Mouse (Mus musculus): ENCODE results near the gene Crim1. TPM values are rescaled to one million over a fixed set of nuclear protein-coding genes. Genes with fewer than 3 reads are reported as not detected.

Crim1 gene
- polyA plus RNA-seq, 1 experiment from 2014 or later, result 4.7 TPM

DNA sequence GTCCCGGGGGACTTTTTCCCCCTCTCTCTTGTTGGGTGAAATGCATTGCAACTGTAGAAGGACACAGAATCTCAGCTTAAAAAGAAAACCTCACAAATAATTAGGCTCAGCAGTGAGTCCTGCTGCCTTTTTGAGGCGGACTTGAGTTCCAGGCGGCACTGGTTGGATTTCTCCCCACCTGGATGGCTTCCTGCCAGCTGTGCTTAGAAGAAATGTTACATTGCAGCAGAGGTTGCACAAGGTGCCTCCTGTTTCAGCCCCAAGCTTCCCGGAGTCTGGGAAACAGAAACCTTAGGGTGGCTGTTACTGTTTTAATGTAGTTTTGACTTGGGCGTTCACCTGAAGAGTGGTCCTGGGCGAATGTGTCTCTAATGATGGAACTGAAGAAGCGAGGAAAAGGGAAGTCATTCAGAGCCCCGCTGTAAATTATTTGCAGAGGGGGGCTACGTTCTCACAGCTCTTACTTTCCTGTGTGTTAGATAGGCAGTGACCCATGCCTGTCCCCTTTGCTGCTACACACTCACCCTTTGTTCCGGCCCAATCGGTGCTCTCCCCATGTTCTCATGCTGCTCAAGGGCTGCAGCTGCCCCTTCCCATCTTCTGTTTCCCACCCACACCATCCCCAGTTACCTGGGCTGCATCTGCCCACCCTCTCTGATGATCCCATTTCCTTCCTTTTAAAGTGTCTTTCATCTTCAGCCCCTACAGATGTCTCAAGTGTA lies 83.4 kb downstream of the Crim1 start:
- Histone ChIP-seq H3K4me3 (ENCODE audit: low read length) (no peak overlapping the region), H3K27me3 (ENCODE audit: control insufficient read depth, insufficient read depth, low read depth, low read length) (peaks cover 5% of the 10 kb centered on the region), H3K9me3 (ENCODE audit: control insufficient read depth, low read length) (no peaks in the 10 kb centered on the region), H3K4me2 (ENCODE audit: low read depth, low read length) (no peak overlapping the region), H3K36me3 (ENCODE audit: control insufficient read depth, insufficient read depth, low read length) (no peaks in the 10 kb centered on the region), H3K27ac (ENCODE audit: low read length) (no peak overlapping the region), H3K9ac (ENCODE audit: low read length) (no peak overlapping the region), H3K4me1 (replicated peaks; ENCODE audit: control insufficient read depth, insufficient read depth, low read length) (peaks cover 9% of the 10 kb centered on the region)
- 77% methylated on average over 11 of the region's 11 CpGs for WGBS
- ATAC-seq (ENCODE audit: low read depth), result no peak

DNA sequence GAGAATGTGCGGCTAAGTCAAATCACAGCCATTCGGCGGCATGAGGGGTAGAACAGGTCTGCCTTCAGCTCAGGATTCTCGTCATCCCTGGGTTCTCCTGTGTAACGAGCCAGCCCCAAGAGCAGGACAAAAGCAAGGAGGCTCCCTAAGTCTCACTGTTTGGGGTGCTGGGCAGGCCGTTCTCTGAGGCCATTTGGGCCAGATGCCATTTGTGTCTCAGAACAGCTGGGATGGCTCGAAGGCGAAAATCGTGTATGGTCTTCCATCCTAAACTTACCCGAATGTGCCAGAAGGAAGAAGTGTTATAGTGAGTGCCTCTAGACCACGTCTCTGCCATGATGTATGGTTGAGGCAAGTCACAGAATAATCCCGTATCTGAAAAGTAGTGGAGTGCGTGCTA lies 86.0 kb downstream of the Crim1 start:
- Histone ChIP-seq H3K9ac (ENCODE audit: low read length) (no peak overlapping the region), H3K4me3 (ENCODE audit: low read length) (no peak overlapping the region), H3K4me1 (replicated peaks; ENCODE audit: control insufficient read depth, insufficient read depth, low read length) (peaks cover 9% of the 10 kb centered on the region), H3K36me3 (ENCODE audit: control insufficient read depth, insufficient read depth, low read length) (no peaks in the 10 kb centered on the region), H3K27me3 (ENCODE audit: control insufficient read depth, insufficient read depth, low read depth, low read length) (peaks cover 5% of the 10 kb centered on the region), H3K9me3 (ENCODE audit: control insufficient read depth, low read length) (no peaks in the 10 kb centered on the region), H3K4me2 (ENCODE audit: low read depth, low read length) (no peak overlapping the region), H3K27ac (ENCODE audit: low read length) (no peak overlapping the region)
- ATAC-seq (ENCODE audit: low read depth), result no peak
- WGBS, result 73% methylated on average over 13 of the region's 13 CpGs

DNA sequence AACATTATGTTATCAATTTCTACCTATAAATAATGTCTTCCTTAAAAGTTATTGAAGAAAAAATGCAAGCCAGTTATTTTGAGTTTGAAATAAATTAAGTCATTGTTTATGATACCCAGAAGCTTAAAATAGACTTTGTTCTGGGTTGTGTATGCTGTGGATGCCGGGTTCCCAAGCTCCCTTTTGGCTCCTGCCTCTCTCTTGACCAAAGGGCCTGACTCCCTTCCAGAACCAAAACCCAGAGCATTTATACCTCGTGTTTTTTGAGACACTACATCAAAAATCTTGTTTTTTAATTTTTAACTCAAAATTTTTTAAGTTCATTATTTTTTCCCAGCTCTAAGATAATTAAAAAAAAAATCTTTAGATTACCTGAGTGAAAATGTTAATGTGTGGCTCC lies 87.3 kb downstream of the Crim1 start:
- Histone ChIP-seq H3K4me1 (replicated peaks; ENCODE audit: control insufficient read depth, insufficient read depth, low read length) (peaks cover 9% of the 10 kb centered on the region), H3K4me3 (ENCODE audit: low read length) (no peak overlapping the region), H3K9me3 (ENCODE audit: control insufficient read depth, low read length) (no peaks in the 10 kb centered on the region), H3K27ac (ENCODE audit: low read length) (no peak overlapping the region), H3K9ac (ENCODE audit: low read length) (no peak overlapping the region), H3K27me3 (ENCODE audit: control insufficient read depth, insufficient read depth, low read depth, low read length) (peaks cover 5% of the 10 kb centered on the region), H3K4me2 (ENCODE audit: low read depth, low read length) (no peak overlapping the region), H3K36me3 (ENCODE audit: control insufficient read depth, insufficient read depth, low read length) (no peaks in the 10 kb centered on the region)
- 36% methylated on average over 2 of the region's 2 CpGs for WGBS
- ATAC-seq (ENCODE audit: low read depth), result no peak

DNA sequence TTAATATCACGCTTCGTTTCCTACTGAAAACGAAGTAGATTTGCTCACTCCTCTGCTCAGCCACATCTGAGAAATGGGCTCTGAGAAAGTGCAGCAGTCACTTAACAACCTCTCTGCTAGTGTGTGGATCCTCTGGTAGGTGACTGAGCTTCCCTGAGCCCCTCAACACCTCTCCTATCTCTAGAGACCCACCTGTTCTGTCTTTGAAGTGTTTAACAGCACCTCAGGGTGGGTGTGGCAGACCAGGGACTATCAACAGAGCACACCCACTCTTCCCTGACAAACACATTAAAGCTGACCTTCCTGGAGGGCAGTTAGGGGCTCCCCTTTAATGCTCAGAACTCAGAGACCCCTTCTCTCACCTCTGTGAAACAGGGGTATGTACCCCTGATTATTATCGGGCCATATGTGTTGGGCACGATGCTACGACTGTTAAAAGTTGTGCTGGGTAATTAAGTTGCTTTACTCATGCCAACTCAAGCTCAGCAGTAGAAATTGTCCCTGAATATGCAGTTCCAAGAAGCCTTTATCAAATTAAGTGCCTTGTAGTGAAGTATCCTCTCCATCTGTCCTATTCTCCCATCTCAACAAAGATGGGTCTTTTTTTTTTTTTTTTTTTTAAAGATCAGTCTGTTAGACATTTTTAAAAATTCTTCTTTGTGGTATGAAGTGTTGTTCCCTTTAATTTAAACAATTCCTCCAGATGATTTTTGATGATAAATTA lies 90.3 kb downstream of the Crim1 start:
- no peak for ATAC-seq (ENCODE audit: low read depth)
- Histone ChIP-seq H3K27ac (ENCODE audit: low read length) (no peak overlapping the region), H3K36me3 (ENCODE audit: control insufficient read depth, insufficient read depth, low read length) (peaks cover 2% of the 10 kb centered on the region; the same call in 1 of the 2 replicates), H3K4me3 (ENCODE audit: low read length) (no peak overlapping the region), H3K9ac (ENCODE audit: low read length) (no peak overlapping the region), H3K9me3 (ENCODE audit: control insufficient read depth, low read length) (no peaks in the 10 kb centered on the region), H3K27me3 (ENCODE audit: control insufficient read depth, insufficient read depth, low read depth, low read length) (peaks cover 10% of the 10 kb centered on the region), H3K4me2 (ENCODE audit: low read depth, low read length) (no peak overlapping the region), H3K4me1 (replicated peaks; ENCODE audit: control insufficient read depth, insufficient read depth, low read length) (peaks cover 9% of the 10 kb centered on the region)
- WGBS, result 87% methylated on average over 6 of the region's 6 CpGs

DNA sequence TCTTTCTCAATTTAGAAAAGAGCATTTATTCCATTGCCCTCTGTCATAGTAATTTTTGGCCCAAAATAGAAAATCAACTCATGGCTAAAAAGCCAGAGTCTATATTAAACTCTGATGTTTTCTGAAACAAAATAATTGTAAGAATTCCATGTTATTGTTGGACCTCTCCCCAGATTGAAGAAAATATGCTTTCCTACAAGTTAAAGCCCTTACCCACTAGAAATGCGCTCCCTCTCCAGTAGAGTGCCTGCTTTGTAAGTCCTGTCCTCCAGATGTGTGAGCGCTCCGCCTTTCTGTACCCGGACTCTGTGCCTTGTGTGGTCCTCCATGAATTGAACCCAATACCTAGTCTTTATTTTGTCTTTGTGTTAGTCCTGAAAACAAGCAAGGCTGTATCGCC lies 91.0 kb downstream of the Crim1 start:
- Histone ChIP-seq H3K4me1 (replicated peaks; ENCODE audit: control insufficient read depth, insufficient read depth, low read length) (peaks cover 9% of the 10 kb centered on the region), H3K4me2 (ENCODE audit: low read depth, low read length) (no peak overlapping the region), H3K9ac (ENCODE audit: low read length) (no peak overlapping the region), H3K27me3 (ENCODE audit: control insufficient read depth, insufficient read depth, low read depth, low read length) (peaks cover 8% of the 10 kb centered on the region), H3K36me3 (ENCODE audit: control insufficient read depth, insufficient read depth, low read length) (peaks cover 2% of the 10 kb centered on the region; the same call in 1 of the 2 replicates), H3K4me3 (ENCODE audit: low read length) (no peak overlapping the region), H3K27ac (ENCODE audit: low read length) (no peak overlapping the region), H3K9me3 (ENCODE audit: control insufficient read depth, low read length) (no peaks in the 10 kb centered on the region)
- no peak for ATAC-seq (ENCODE audit: low read depth)
- 90% methylated on average over 5 of the region's 5 CpGs for WGBS

DNA sequence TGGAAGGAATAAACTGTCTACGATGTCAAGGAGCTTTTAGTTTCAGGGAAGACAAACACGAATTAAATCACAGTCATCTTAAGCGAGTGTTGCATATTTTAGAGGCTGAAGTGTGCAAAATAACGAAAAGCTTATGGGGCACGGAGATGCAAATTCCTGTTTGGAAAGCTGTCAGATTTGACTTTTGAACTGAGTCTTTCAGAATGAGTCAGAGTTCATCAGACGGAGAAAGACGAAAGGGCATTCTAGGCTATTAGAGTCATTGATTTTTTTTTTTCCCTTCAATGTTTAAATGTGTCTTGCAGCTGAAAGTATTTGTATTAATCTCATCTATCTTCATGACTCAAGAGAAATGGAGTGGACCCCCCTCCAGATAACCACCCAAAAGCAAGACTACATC lies 92.3 kb downstream of the Crim1 start:
- WGBS, result 69% methylated on average over 7 of the region's 7 CpGs
- H3K4me2 ChIP-seq (ENCODE audit: low read depth, low read length), result no peak overlapping the region
- no peak overlapping the region for H3K9ac ChIP-seq (ENCODE audit: low read length)
- H3K27me3 ChIP-seq (ENCODE audit: control insufficient read depth, insufficient read depth, low read depth, low read length), result peaks cover 14% of the 10 kb centered on the region
- no peak for ATAC-seq (ENCODE audit: low read depth)
- H3K27ac ChIP-seq (ENCODE audit: low read length), result no peak overlapping the region
- peaks cover 3% of the 10 kb centered on the region; the same call in 1 of the 2 replicates for H3K4me1 ChIP-seq (replicated peaks; ENCODE audit: control insufficient read depth, insufficient read depth, low read length)
- no peak overlapping the region for H3K4me3 ChIP-seq (ENCODE audit: low read length)
- peaks cover 2% of the 10 kb centered on the region; the same call in 1 of the 2 replicates for H3K36me3 ChIP-seq (ENCODE audit: control insufficient read depth, insufficient read depth, low read length)
- no peaks in the 10 kb centered on the region for H3K9me3 ChIP-seq (ENCODE audit: control insufficient read depth, low read length)

DNA sequence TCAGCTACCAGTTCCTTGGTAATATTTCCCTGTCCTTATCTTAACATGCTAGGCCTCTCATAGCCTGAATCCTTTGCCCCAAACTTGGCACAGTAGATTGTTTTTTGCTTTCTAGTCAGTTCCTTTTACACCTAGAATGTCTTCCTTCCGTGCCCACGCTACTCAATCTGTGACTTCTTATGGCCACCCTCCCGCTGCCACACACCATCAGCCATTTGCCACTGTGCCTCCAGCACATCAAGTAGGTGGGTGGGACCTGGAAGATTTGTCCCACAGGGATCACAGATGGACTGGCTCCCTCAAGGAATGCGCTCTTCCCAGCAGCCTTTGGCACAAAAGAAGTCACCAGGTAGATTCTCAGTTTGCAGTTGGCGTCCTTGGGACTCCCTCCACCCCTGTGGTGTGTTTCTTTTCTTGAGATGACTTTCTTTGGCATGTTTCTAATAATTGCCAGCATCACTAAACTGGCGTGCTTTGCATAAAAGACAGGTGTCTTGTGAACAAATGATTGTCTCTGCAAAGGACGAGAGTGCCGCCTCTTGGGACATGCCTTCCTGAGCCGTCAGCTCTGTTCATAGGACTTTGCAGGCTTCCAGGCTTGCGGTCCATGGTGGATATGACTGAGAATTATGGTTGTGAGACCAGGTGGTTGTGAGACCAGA lies 92.9 kb downstream of the Crim1 start:
- ATAC-seq (ENCODE audit: low read depth), result no peak
- Histone ChIP-seq H3K4me2 (ENCODE audit: low read depth, low read length) (no peak overlapping the region), H3K4me1 (replicated peaks; ENCODE audit: control insufficient read depth, insufficient read depth, low read length) (peaks cover 3% of the 10 kb centered on the region; the same call in 1 of the 2 replicates), H3K4me3 (ENCODE audit: low read length) (no peak overlapping the region), H3K27ac (ENCODE audit: low read length) (no peak overlapping the region), H3K9me3 (ENCODE audit: control insufficient read depth, low read length) (no peaks in the 10 kb centered on the region), H3K27me3 (ENCODE audit: control insufficient read depth, insufficient read depth, low read depth, low read length) (peaks cover 16% of the 10 kb centered on the region), H3K9ac (ENCODE audit: low read length) (no peak overlapping the region), H3K36me3 (ENCODE audit: control insufficient read depth, insufficient read depth, low read length) (peaks cover 2% of the 10 kb centered on the region; the same call in 1 of the 2 replicates)
- 90% methylated on average over 10 of the region's 10 CpGs for WGBS

DNA sequence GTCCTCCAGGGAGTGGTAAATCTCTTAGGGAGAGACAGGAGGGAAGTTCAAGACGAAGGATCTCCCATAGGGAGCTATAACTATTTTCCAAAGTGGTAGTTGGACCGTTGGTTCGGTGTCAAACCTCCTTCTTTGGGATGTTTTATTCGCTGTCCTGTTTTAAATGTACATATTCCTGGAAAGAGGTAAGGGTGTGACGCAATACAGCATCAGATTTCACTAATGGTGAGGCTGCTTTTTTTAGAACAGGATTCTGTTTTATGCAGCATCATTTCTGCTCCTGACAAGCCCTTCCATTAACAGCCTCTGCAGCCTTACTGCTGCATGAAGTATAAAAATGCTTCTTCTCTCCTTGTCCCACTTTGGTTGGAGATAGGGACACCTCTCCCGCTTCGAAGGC lies 95.9 kb downstream of the Crim1 start:
- 75% methylated on average over 7 of the region's 7 CpGs for WGBS
- Histone ChIP-seq H3K27me3 (ENCODE audit: control insufficient read depth, insufficient read depth, low read depth, low read length) (peaks cover 19% of the 10 kb centered on the region), H3K4me1 (replicated peaks; ENCODE audit: control insufficient read depth, insufficient read depth, low read length) (peaks cover 3% of the 10 kb centered on the region), H3K9me3 (ENCODE audit: control insufficient read depth, low read length) (no peaks in the 10 kb centered on the region), H3K27ac (ENCODE audit: low read length) (no peak overlapping the region), H3K36me3 (ENCODE audit: control insufficient read depth, insufficient read depth, low read length) (peaks cover 2% of the 10 kb centered on the region; the same call in 1 of the 2 replicates), H3K9ac (ENCODE audit: low read length) (no peak overlapping the region), H3K4me3 (ENCODE audit: low read length) (no peak overlapping the region), H3K4me2 (ENCODE audit: low read depth, low read length) (no peak overlapping the region)
- no peak for ATAC-seq (ENCODE audit: low read depth)

DNA sequence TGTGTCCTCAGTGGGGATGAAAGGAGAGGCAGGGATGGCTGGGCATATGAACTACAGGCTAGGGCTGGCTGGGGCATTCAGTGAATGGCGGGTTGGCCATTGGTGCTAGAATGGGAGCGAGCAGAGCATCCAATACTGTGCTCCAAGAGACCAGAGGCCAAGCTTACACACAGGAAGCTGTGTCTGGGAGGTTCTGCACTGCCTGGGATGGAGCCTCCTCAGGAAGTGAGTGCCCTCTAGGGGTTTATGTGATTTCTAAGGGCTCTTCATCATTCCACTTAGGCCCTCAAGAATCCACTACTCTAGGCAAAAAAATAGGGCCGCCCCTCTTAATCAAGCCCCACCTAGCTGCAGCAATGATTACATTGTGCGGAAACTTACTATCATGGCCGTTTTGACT lies 98.1 kb downstream of the Crim1 start:
- H3K27me3 ChIP-seq (ENCODE audit: control insufficient read depth, insufficient read depth, low read depth, low read length), result peaks cover 26% of the 10 kb centered on the region
- WGBS, result 41% methylated on average over 5 of the region's 5 CpGs
- peak; percentile 85 for ATAC-seq (ENCODE audit: low read depth)

More for the DNA sequence above, 98.1 kb downstream of the Crim1 start:
- peaks cover 2% of the 10 kb centered on the region; the same call in 1 of the 2 replicates for H3K36me3 ChIP-seq (ENCODE audit: control insufficient read depth, insufficient read depth, low read length)
- H3K4me2 ChIP-seq (ENCODE audit: low read depth, low read length), result no peak overlapping the region
- H3K4me1 ChIP-seq (replicated peaks; ENCODE audit: control insufficient read depth, insufficient read depth, low read length), result peaks cover 3% of the 10 kb centered on the region
- H3K27ac ChIP-seq (ENCODE audit: low read length), result no peak overlapping the region
- no peak overlapping the region for H3K4me3 ChIP-seq (ENCODE audit: low read length)
- no peak overlapping the region for H3K9ac ChIP-seq (ENCODE audit: low read length)
- H3K9me3 ChIP-seq (ENCODE audit: control insufficient read depth, low read length), result no peaks in the 10 kb centered on the region
